ENCODE assay signal across 12 mouse cellular contexts in genomic region chr13:93989208-93989607, GRCm38 (mm10).
DNase-seq lines count a peak whose midpoint lies in the region; ATAC-seq lines count a peak whose summit lies in the region.
"Had no signal": no experiment of that assay in that cellular context is flagged by ENCODE, and none has a peak within 500 bp of the region (broad histone marks: within the 10 kb centered on the region; RNA-seq: fewer than 3 reads in every experiment).

No protein-coding gene starts in this region.

- no peak overlapping the region for H3K4me2 ChIP-seq in kidney, embryonic 14.5 days (replicated peaks; ENCODE audit: low read depth, low read length)
- peak overlapping the region; percentile 19; the same call in 1 of the 2 replicates for H3K4me2 ChIP-seq in heart, embryonic 16.5 days (ENCODE audit: low read depth, low read length)

- no peaks in the 10 kb centered on the region for H3K4me1 ChIP-seq in kidney, embryonic 14.5 days (ENCODE audit: control insufficient read depth, insufficient read depth, low read length)
- H3K4me1 ChIP-seq in heart, embryonic 16.5 days (ENCODE audit: control insufficient read depth, insufficient read depth, low read length): peaks cover 30% of the 10 kb centered on the region

- no peaks in the 10 kb centered on the region for H3K36me3 ChIP-seq in kidney, embryonic 14.5 days (ENCODE audit: control insufficient read depth, insufficient read depth, low read length)
- H3K36me3 ChIP-seq in heart, embryonic 16.5 days (ENCODE audit: control insufficient read depth, insufficient read depth): no peaks in the 10 kb centered on the region

- peaks cover 4% of the 10 kb centered on the region; the same call in 1 of the 2 replicates for H3K9me3 ChIP-seq in kidney, embryonic 14.5 days (ENCODE audit: control insufficient read depth, low read length)
- H3K9me3 ChIP-seq in heart, embryonic 16.5 days (replicated peaks; ENCODE audit: control insufficient read depth, low read length): peaks cover 8% of the 10 kb centered on the region; the same call in 1 of the 2 replicates

- DNase-seq in kidney, adult 11 months: peak; percentile 4
- DNase-seq in thymus, postnatal 25 days: peak; percentile 1
- no peak for DNase-seq in thymus, postnatal 36 days
- peak; percentile 23 for DNase-seq in naive thymus-derived CD4-positive, alpha-beta T cell, adult 2 months (ENCODE audit: low read depth)
- DNase-seq in cerebellum, adult 8-10 months: no peak
- DNase-seq: cerebellum, adult 9-11 months; lung, postnatal 14 days had no signal

- H3K27me3 ChIP-seq in kidney, embryonic 14.5 days (ENCODE audit: control insufficient read depth, insufficient read depth, low read length): no peaks in the 10 kb centered on the region
- no peaks in the 10 kb centered on the region for H3K27me3 ChIP-seq in heart, embryonic 16.5 days (ENCODE audit: control insufficient read depth, insufficient read depth, low read length)
- H3K27me3 ChIP-seq: Patski had no signal

- no peak overlapping the region for H3K4me3 ChIP-seq in kidney, embryonic 14.5 days (ENCODE audit: low read length)
- H3K4me3 ChIP-seq in heart, embryonic 16.5 days (ENCODE audit: low read length): no peak overlapping the region
- H3K4me3 ChIP-seq: left cerebral cortex, adult 2 months had no signal

- 87% methylated on average over 4 of the region's 4 CpGs for WGBS in kidney, embryonic 14.5 days
- WGBS in heart, embryonic 16.5 days: 28% methylated on average over 3 of the region's 4 CpGs

- no peak overlapping the region for H3K27ac ChIP-seq in kidney, embryonic 14.5 days (ENCODE audit: low read depth, low read length)
- H3K27ac ChIP-seq in heart, embryonic 16.5 days (ENCODE audit: low read length): peak overlapping the region; percentile 73
- H3K27ac ChIP-seq: left cerebral cortex, adult 2 months had no signal

- ATAC-seq in kidney, embryonic 14.5 days (ENCODE audit: low FRiP score, low TSS enrichment): no peak
- peak; percentile 58 for ATAC-seq in heart, embryonic 16.5 days (replicated peaks; ENCODE audit: extremely low read depth, insufficient read depth, low FRiP score)
- ATAC-seq in megakaryocyte-erythroid progenitor cell, adult 5-6 weeks (replicated peaks; ENCODE audit: low FRiP score, low TSS enrichment, poor library complexity, severe bottlenecking): no peak
- ATAC-seq: Patski had no signal

- H3K9ac ChIP-seq in kidney, embryonic 14.5 days (ENCODE audit: low read depth, low read length): no peak overlapping the region
- H3K9ac ChIP-seq in heart, embryonic 16.5 days (ENCODE audit: low read length): 0 out of 2 replicates have a peak overlapping the region, but pooled peaks have one; percentile 4

Comparison
In these comparisons a context has a peak if more than half of its experiments do, and no peak if none do; other contexts are left out.
1. DNase-seq: peak in kidney, adult 11 months (single experiment), thymus, postnatal 25 days (single experiment) and naive thymus-derived CD4-positive, alpha-beta T cell, adult 2 months (single experiment); none in thymus, postnatal 36 days (0 of 2) and cerebellum, adult 8-10 months (single experiment).